Mouse (Mus musculus) liver, embryonic 14.5 days (tissue): ENCODE results near the gene Clasp1.

Experiments used
- CTCF ChIP-seq: IDR thresholded peaks from 2 replicates; pipeline ENCODE4 v1.5.1; 2016; ENCODE audit warnings: antibody characterized with exemption, low read depth, control low read depth
- EP300 ChIP-seq: IDR thresholded peaks from 2 replicates; pipeline ENCODE4 v1.6.1; 2016; ENCODE audit warnings: antibody characterized with exemption, low read depth

- TF ChIP-seq CTCF (no peak), EP300 (no peak)
These were observed 191.4 kb downstream of the Clasp1 start for GRCm38 (mm10) chr1:118580174-118580702.
